Mouse (Mus musculus) liver, adult (tissue): ENCODE measurements around the gene Dnhd1.

Experiments
- GATA4 ChIP-seq: IDR thresholded peaks from 2 replicates; pipeline ENCODE4 v1.6.1; 2014; ENCODE audit warnings: mild to moderate bottlenecking, low read length; ENCODE audit not compliant: insufficient replicate concordance

Dnhd1 gene

DNA sequence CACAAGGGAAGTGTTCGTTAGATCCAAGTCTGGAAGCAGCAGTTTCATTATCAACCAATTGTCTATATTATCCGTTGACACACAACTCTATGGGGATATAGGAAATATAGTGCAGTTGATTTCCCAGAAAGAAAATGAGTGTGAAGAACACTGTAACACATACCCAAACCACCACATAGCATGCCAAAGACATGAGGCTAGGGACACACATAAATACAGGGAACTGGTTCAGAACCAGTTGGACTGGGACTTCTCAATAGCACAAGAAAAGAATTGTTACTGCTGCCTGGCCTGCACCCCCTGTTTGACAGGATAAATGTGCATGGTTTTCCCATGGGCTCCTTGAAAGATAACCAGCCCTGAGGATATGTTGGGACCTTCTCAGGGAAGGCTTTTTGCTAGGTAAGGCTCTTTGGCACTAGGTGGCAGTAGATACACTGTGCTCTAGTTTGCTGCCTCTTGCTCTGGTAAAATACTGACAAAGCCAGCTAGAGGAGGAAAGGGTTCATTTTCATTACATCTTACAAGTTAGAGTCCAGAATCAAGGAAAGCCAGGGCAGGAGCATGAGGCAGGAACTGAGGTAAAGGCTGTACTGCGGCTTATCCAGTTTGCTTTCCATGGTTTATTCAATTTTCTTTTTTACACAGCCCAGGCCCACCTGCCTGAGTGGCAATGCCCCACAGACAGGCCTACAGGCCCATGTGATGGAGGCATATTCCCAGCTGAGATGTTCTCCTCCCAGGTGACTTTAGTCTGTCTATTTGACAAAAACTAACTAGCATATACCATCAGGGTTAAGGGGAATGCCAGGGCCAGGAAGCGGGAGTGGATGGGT lies 75.7 kb downstream of the Dnhd1 start:
- TF ChIP-seq GATA4: no peak

DNA sequence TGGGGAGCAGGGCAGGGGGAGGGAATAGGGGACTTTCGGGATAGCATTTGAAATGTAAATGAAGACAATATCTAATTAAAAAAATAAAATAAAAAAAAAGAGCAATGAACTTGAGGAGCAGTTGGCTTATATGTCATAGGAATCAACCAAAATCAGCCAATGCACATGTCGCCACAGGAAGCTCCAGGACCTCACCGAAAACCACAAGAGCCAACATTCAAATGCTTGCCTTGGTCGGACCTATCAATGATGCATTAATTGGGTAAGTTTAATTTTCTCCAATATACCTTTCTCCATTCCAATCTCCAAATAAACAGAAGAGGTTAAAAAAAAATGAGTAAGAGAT lies 76.3 kb downstream of the Dnhd1 start:
- TF ChIP-seq GATA4: no peak

DNA sequence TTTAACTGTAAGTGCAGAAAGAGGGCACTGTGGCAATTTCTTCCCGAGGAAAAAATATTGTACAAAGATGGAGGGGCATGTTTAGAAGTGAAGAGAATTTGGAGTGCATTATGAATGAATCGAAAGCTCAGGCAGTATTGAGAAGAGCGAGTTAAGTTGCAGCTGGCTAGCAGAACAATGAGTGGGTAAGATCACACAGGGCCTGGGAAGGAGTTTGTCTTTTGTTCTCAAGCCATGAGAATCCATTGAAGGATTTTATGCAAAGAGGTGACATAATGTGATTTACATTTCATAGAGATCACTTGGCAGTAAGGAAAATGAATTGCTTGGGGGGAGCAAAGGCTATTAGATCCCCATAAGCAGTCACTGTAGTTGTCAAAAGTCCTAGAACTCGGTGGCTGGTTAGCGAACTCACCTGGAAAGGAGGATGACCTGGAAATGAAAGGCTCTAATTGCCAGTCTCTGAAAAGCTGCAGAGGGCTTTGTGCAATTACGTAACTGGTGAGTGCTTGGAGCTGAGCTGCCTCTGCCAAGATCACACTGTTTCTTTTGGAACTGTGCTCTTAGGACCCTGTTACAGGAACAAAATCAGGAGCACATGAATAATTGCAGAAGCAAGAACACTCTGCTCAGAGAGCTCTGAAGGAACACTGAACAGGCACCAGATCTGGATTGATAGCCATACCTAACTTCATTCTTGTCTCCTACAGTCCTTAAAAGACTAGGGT lies 78.2 kb downstream of the Dnhd1 start:
- no peak for TF ChIP-seq GATA4

DNA sequence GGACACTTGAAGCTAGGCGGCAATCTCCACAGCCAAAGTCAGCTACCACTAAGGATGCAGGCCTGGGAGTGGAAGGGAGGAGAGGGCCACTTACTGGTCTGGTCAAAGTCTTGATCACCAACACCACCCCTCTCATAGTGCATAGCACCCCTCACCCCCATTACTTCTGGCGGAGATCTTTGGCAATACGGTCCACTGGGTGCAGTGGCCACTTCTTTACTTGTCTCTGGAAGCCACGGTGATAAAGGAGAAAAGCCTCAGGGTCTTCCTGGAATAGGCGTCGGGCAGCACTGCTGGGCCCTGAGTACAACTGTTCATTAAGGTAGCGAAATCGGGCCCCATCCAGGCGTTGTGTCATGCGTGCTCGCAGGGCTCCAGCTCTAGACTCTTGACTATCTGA lies 83.2 kb downstream of the Dnhd1 start:
- no peak for TF ChIP-seq GATA4

DNA sequence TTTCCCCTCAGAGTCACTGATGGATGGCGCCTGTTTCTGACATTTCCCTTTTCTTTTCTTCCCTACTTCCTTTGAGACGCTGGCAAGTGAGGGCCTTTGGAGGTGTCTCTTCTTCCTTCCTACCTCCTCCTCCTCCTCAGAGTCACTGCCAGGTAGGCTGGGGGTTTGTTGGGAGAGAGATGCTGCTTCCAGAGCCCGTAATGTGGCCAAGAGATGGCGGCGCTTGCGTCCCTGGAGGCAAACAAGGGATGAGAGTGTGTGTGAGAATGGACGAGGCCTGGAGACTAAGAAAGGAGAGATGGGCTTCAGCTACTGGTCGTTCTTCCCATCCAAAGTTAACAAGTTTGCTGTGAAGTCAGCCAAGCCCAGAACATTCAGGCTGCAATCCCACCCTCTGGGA lies 84.2 kb downstream of the Dnhd1 start:
- no peak for TF ChIP-seq GATA4

DNA sequence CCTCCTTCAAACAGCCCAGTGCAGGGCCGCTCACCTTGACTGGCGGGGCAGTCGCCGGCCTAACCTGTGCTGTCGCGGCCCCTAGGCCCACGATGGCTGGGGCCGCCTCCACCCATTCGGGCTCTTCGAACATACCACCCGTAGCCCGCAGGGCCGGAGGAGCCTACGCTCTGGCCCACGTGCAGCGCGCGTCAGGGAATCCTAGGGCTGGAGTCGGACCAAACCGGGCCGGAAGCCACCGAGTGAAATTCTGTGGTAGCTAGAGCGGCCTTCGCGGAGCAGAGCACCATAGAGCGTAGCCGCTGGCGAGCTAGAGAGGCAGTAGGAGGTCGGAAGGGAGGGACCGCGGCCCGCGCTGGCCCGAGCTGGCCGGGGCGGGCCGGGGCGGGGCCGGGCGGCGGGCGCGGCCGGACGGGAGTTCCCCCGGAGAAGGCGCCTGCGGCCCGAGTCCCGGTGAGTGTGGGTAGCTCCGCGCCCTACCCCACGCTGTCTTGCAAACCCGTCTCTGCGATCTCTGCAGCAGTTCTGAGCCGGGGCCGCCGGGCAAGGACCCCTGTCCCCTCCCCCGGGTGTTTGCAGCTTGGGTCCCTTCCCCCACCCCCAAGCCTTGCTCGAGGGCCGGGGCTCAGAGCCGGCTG lies 85.8 kb downstream of the Dnhd1 start, which contains the start of gene Ilk:
Gene Ilk, plus strand, starts transcription at position 329 of the 638 bp plus-strand sequence.
- no peak; the same call in 1 of the 2 replicates for TF ChIP-seq GATA4

DNA sequence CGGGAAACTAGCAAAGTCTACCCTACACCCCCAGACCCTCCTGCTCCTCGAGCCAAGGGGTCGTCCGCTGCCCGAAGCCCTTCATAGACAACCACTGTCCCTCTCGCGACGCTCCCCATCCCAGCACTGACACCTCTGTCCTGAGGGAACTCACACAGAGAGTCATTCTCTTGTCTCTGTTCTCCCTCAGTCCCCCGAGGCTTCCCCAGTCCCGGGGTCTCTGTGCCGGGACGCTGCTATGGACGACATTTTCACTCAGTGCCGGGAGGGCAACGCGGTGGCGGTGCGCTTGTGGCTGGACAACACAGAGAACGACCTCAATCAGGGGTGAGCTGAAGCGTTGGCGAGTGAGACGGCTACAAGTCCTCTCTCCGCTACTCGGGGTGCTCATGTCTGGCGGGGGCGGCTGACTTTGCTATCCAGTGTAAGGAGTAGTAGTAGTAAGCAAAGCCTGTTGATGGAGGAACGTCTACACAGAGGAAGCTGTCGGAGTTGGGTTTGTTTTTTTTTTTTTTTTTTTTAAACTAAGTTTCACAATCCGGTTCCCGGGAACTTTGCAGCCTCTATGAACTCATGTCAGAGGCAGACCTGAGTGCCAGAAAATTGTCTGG lies 86.4 kb downstream of the Dnhd1 start, which contains the start of gene Rrp8:
Gene Rrp8, minus strand, starts transcription at position 475 of the 611 bp plus-strand sequence.
- TF ChIP-seq GATA4: no peak

DNA sequence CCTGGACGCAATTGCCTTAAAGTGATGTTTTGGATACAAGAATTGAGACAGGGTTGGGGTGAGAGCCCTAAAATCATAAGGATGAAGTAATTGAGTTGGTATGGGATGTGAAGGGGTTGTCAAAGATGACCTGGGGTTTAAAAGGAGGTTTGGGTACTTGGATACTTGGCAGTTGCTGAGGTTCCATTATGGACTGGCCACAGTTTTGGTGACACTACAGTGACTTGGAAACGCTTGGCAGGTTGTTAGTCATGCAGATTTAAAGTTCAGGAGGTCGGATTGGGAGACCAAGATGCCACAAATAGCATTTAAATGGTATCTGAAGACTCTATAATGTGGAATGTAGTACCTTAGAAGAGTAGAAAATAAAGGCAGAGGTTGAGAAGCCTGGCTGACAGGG lies 87.0 kb downstream of the Dnhd1 start:
- no peak for TF ChIP-seq GATA4

DNA sequence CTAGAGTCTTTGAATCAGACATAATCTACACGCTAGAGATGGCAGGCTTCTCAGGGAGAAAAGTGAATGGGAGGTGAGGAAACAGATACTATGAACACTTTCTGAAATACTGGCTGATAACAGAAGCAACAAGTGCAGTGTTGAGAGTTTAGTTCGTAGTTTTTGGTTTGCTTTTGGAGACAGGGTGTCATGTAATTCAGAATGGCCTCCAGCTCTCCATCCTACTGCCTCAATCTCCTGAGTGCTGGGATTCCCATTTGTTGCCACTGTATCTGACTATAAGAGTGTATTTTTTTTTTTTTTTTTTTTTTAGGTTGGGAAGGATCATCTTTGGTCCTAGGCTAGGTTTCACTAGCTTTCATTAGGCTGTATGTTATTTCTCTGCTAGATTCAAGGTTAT lies 87.7 kb downstream of the Dnhd1 start:
- no peak for TF ChIP-seq GATA4

DNA sequence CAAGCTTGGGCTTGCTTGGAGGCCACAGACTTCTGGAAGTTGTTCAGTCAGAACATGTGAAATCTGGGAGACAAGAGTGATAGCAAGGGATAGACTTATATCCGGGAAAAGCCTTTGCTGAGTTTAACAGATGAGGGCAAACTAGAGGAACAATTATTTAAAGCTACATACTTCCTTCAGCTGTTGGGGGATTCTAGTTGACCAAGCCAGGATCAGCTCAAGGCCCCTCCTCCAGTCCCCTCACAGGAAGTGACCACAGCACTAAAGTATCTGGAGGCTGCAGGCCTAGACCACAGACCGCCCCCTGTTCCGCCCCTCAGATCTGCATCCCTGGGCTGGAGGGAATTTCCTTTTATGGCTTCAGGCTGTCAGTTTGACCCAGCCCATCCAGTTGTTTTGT lies 88.3 kb downstream of the Dnhd1 start:
- TF ChIP-seq GATA4: peak; percentile 55; the same call in 1 of the 2 replicates

DNA sequence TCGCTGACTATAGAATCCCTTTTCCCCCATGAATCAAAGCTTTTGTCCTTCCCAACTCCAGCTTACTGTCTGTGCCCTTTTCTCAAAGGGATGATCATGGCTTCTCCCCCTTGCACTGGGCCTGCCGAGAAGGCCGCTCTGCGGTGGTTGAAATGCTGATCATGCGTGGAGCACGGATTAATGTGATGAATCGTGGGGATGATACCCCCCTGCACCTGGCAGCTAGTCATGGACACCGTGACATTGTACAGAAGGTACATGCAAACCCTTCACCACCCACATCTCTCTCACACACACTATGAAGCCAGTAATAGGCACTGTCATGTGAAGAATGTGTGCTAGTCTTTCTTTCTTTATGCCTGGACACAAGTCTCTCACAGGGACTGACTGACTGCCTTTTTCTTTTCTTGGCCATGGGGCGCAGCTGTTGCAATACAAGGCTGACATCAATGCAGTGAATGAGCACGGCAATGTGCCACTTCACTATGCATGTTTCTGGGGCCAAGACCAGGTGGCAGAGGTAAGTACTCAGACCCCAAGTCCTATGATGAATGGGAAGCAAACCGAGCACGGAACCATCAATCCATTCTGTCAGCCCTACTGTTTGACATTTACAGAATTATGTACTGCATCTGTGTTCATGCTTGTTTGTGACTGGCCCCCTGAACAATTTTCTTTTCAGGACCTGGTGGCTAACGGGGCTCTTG lies 89.6 kb downstream of the Dnhd1 start:
- TF ChIP-seq GATA4: no peak

DNA sequence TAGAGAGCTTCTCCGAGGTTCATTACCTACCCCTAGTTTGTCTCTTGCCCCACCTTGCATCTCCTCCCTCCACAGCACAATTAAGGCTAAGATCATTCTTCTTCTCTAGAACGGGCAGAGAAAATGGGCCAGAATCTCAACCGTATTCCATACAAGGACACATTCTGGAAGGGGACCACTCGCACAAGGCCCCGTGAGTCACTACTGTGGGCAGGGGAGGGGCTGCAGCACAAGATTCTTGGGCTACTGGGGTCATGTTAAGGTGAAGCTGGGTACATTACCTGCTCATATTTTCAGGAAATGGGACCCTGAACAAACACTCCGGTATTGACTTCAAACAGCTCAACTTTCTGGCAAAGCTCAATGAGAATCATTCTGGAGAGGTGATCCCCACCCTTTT lies 90.2 kb downstream of the Dnhd1 start:
- TF ChIP-seq GATA4: no peak

DNA sequence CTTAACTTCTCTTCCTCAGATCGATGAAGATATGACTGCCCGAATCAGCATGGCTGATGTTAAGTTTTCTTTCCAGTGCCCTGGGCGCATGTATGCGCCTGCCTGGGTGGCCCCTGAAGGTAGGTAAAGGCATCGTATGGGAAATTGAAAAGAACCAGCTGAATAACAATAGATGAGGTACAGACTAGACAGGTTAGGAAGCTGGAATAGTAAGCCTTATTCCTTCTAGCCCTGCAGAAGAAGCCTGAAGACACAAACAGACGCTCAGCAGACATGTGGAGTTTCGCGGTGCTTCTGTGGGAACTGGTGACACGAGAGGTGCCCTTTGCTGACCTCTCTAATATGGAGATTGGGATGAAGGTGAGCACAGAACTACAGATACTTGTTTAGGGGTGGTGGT lies 91.4 kb downstream of the Dnhd1 start:
- no peak for TF ChIP-seq GATA4

DNA sequence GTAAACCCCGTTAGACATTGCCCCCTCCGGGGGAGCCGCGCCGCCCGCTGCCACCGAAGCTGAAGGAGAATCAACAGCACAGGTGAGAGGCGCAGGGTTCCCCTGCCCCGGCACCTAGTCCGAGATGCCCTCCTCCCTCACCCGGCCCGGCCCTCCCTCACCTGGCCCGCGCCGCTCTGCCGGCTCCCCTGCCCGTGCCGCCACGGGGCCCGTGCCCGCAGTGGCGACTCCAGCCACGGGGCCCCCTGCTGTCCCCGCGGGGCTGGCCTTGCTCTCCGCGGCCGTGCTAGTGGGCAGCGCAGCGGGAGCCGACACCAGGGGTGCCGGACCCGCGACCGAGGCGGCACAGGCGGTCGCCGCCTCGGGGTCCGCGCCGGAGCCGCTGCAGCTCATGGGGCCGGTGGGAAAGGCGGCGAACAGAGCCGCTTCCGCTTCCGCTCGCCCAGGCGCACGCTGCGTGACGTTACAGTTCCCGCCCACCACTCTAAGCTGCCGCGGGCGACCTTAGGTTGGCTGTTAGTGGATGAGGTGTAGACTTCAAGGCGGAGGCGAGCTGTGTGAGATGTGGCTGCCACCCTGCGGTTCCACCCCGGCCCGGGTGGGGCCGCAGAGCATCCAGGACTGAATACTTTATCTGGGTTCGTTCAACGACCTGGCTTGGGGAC lies 93.4 kb downstream of the Dnhd1 start, which contains the start of gene Taf10:
Gene Taf10, minus strand, starts transcription at position 436 of the 665 bp plus-strand sequence.
- peak; percentile 9; the same call in 1 of the 2 replicates for TF ChIP-seq GATA4
